Mouse (Mus musculus) limb, embryonic 11.5 days (tissue): ENCODE results near the gene Ostn. TPM values are rescaled to one million over a fixed set of nuclear protein-coding genes. Genes with fewer than 3 reads are reported as not detected.
"Not testable (repeated sequence)": the region's sequence is repeated elsewhere in the genome, so short reads cannot be mapped to it uniquely, and the experiment has no call there.

Source experiments
- ATAC-seq: fragments of 200-750 bp; cut with Nextera tagmentation; 2 replicates; pipeline ENCODE4 v1.8.0; 2017; ENCODE audit warnings: low read depth; ENCODE audit not compliant: insufficient number of reproducible peaks, low FRiP score, low TSS enrichment
- DNase-seq: peaks from one replicate; pipeline ENCODE4 v3.0.0-alpha.2; 2015; ENCODE audit warnings: low spot score
- H3K27ac ChIP-seq: fragments of 300-500 bp; sonication (generic); replicated peaks from 2 replicates; pipeline ENCODE4 v1.5.1; 2014; ENCODE audit warnings: low read depth, mild to moderate bottlenecking, low read length
- H3K27me3 ChIP-seq: fragments of 300-500 bp; sonication (generic); 2 replicates; pipeline ENCODE4 v1.6.1; 2014; ENCODE audit warnings: mild to moderate bottlenecking, low read length, mixed read lengths; ENCODE audit not compliant: control insufficient read depth, insufficient read depth
- H3K36me3 ChIP-seq: fragments of 300-500 bp; sonication (generic); 2 replicates; pipeline ENCODE4 v1.6.1; 2014; ENCODE audit warnings: mild to moderate bottlenecking, low read length, moderate library complexity, mixed read lengths; ENCODE audit not compliant: control insufficient read depth, insufficient read depth
- H3K4me1 ChIP-seq: fragments of 300-500 bp; sonication (generic); 2 replicates; pipeline ENCODE4 v1.6.1; 2014; ENCODE audit warnings: low read length, mixed read lengths; ENCODE audit not compliant: control insufficient read depth, insufficient read depth
- H3K4me2 ChIP-seq: fragments of 300-500 bp; sonication (generic); 2 replicates; pipeline ENCODE4 v1.6.1; 2014; ENCODE audit warnings: low read depth, mild to moderate bottlenecking, moderate library complexity; ENCODE audit not compliant: severe bottlenecking
- H3K4me3 ChIP-seq: fragments of 300-500 bp; sonication (generic); 2 replicates; pipeline ENCODE4 v1.5.1; 2014; ENCODE audit warnings: low read depth, low read length
- H3K9ac ChIP-seq: fragments of 300-500 bp; sonication (generic); 2 replicates; pipeline ENCODE4 v1.6.1; 2014; ENCODE audit warnings: mild to moderate bottlenecking, low read length
- H3K9me3 ChIP-seq: fragments of 300-500 bp; sonication (generic); 2 replicates; pipeline ENCODE4 v1.6.1; 2016; ENCODE audit warnings: low read length; ENCODE audit not compliant: control insufficient read depth
- WGBS: fragments of 180-500 bp; shearing (Covaris S2); extraction: QIAGEN DNeasy Blood & Tissue Kit; methylation state at CpG from one replicate; pipeline ENCODE4 v1.1.7; 2014; 5-methylcytosine and 5-hydroxymethylcytosine counted together
- polyA plus RNA-seq: library from polyadenylated mRNA; unstranded; fragments of >200 nt; fragmentation: Nextera tagmentation; extraction: Ambion mirVana; gene quantifications from 2 replicates; pipeline ENCODE4 v1.2.1, GENCODE M21; 2014

Ostn gene
- not detected in 2 replicates for polyA plus RNA-seq

DNA sequence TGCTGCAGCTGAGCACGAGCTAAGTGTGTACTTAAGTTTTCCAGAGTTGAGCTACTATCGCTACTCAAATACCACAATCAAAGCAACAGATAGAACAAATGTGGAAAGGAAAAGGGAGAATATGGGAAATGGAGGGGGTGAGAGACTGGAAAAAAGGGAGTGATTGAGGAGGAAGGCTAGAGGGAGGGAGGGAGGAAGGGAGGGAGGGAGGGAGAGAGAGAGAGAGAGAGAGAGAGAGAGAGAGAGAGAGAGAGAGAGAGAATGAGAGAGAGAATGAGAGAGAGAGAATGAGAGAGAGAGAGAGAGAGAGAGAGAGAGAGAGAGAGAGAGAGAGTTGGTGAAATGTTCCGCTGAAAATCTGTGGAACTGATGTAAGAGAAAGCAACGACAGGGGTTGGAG lies at the start of gene Ostn:
Gene Ostn, plus strand, starts transcription at position 301 of the 400 bp plus-strand sequence.
- H3K4me3 ChIP-seq, H3K4me2 ChIP-seq, H3K27me3 ChIP-seq, DNase-seq, ATAC-seq, H3K9ac ChIP-seq, H3K4me1 ChIP-seq, H3K36me3 ChIP-seq, H3K9me3 ChIP-seq, H3K27ac ChIP-seq: not testable (repeated sequence)
- WGBS: 82% methylated on average over 4 of the region's 4 CpGs

DNA sequence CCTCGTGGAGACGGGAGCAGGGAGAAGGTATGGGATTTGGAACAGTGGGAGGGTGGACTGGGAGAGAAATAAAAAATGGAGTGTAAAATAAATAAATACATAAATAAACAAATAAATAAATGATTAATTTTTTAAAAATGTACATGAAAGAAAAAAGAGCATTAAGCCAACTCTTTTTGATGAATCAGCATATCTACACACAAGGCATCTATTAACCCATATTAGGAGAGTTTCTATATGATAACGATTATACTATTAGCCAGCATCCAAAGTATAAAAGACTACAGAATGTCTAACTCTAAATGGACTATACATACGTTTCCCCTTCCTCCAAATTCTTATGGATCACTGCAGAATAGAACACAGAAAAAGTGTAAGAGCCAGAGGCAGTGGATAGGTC lies 38.5 kb upstream of the Ostn start:
- H3K4me1 ChIP-seq: no peaks in the 10 kb centered on the region
- no peaks in the 10 kb centered on the region for H3K36me3 ChIP-seq
- H3K27me3 ChIP-seq: no peaks in the 10 kb centered on the region
- H3K9ac ChIP-seq: no peak overlapping the region
- no peak overlapping the region for H3K27ac ChIP-seq
- H3K9me3 ChIP-seq: no peaks in the 10 kb centered on the region
- 86% methylated on average over 4 of the region's 4 CpGs for WGBS
- no peak for ATAC-seq
- no peak overlapping the region for H3K4me2 ChIP-seq
- no peak overlapping the region for H3K4me3 ChIP-seq
- DNase-seq: no peak

DNA sequence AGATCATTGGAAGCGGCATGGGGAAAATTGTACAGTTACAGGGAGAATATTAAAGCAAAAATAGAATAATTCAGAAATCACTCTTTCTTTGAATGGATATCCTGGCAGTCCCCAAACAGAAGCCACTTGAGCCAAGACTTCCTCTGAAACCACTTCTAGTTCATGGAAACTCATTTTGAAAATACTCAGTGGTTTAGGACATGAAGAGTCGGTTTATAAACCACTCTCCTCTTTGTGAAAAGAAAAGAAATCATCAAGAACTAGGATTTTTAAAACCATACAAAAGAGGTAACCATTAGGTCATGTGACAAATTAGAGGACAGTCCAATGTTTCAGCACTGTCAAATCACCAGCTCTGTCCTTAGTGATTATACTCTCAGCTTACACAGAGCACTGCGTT lies 19.9 kb upstream of the Ostn start:
- Histone ChIP-seq H3K9ac (no peak overlapping the region), H3K4me3 (no peak overlapping the region), H3K36me3 (no peaks in the 10 kb centered on the region), H3K9me3 (no peaks in the 10 kb centered on the region), H3K27me3 (no peaks in the 10 kb centered on the region), H3K4me1 (no peaks in the 10 kb centered on the region), H3K4me2 (no peak overlapping the region), H3K27ac (no peak overlapping the region)
- no peak for ATAC-seq
- no peak for DNase-seq
- WGBS: 87% methylated on average over 3 of the region's 3 CpGs

DNA sequence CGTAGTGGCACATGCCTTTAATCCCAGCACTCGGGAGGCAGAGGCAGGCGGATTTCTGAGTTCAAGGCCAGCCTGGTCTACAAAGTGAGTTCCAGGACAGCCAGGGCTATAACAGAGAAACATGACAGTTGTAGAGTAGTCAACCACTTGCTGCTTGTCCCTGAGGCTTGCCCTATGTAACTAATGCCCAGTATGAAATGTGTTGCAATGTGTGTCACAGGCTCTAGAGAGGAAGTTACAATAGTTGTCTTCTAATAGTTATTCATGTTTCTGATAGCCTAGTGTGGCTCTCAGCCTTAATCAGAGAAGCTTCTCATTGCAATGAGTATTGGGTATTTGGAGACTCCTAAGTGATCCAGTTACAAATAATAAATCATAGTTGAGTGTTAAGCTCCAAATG lies 10.8 kb upstream of the Ostn start:
- Histone ChIP-seq H3K36me3 (no peaks in the 10 kb centered on the region), H3K9me3 (no peaks in the 10 kb centered on the region), H3K27ac (no peak overlapping the region), H3K27me3 (no peaks in the 10 kb centered on the region), H3K4me3 (no peak overlapping the region), H3K4me1 (no peaks in the 10 kb centered on the region), H3K9ac (no peak overlapping the region), H3K4me2 (no peak overlapping the region)
- DNase-seq (no peak), ATAC-seq (no peak)
- 91% methylated on average over 3 of the region's 3 CpGs for WGBS

DNA sequence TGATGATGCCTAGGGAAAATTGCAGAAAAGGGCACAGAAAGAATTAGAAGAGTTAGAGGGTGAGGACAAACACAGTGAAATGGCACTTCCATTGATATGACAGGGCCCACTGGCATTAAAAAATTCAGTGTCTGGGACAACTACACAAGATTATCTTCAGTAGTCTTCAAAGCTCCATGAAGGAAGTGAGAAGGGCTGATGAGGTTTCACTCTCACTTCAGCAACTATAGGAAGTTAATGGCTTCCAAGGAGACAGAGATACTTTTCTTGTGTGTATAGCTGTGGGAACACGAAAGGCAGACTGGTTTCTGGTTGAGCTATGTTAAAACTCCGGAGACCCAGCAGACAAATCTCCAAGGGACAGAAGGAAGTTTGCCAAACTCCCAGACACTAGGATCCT lies 10.4 kb upstream of the Ostn start:
- H3K36me3 ChIP-seq: no peaks in the 10 kb centered on the region
- 75% methylated on average over 2 of the region's 2 CpGs for WGBS
- no peak for ATAC-seq
- no peak overlapping the region for H3K9ac ChIP-seq
- no peak overlapping the region for H3K27ac ChIP-seq
- H3K4me1 ChIP-seq: no peaks in the 10 kb centered on the region
- no peak overlapping the region for H3K4me3 ChIP-seq
- no peak for DNase-seq
- H3K4me2 ChIP-seq: no peak overlapping the region
- H3K9me3 ChIP-seq: no peaks in the 10 kb centered on the region
- H3K27me3 ChIP-seq: no peaks in the 10 kb centered on the region

DNA sequence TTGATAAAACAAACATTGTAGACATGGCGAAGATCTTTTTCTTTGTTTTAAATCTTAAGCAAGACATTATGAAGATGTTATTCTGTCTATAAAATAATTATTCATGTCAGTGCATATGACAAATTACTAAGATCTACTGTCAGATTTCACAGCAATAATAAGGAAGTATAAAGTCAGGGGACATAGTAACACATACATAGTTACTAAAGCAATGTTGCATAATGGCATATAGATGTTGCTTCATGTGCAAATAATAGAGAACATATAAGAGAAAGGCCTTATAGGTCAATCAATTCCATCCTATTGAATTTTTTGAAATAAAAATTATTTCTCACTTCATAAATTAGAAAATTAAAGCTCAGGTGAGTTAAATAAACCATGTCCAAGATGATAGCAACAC lies 11.8 kb downstream of the Ostn start:
- Histone ChIP-seq H3K9ac (no peak overlapping the region), H3K4me3 (no peak overlapping the region), H3K36me3 (no peaks in the 10 kb centered on the region), H3K27me3 (no peaks in the 10 kb centered on the region), H3K4me1 (no peaks in the 10 kb centered on the region), H3K9me3 (no peaks in the 10 kb centered on the region), H3K27ac (no peak overlapping the region), H3K4me2 (no peak overlapping the region)
- DNase-seq (no peak), ATAC-seq (no peak)
- WGBS: 91% methylated on average over 1 of the region's 1 CpGs

DNA sequence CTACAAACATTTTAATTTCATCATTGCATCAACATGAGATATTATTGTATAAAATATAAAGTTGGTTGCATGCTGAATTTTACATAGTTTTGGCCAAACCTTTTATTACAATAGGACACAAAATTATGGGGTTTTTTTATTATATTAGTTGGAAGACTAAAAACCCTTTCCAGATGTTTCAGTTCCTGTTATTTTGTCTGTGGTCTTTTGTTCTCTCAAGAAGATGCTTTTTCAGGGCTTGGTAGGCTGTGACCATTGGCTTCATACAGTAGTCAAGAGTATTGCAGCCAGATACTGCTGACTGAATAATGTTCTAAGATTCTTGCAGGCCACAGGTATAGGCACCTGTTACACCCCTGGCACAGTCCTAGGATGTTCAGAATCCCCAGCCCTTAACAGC lies 14.8 kb downstream of the Ostn start:
- Histone ChIP-seq H3K9me3 (no peaks in the 10 kb centered on the region), H3K36me3 (no peaks in the 10 kb centered on the region), H3K9ac (no peak overlapping the region), H3K4me2 (no peak overlapping the region), H3K27me3 (no peaks in the 10 kb centered on the region), H3K4me1 (no peaks in the 10 kb centered on the region), H3K27ac (no peak overlapping the region), H3K4me3 (no peak overlapping the region)
- DNase-seq: no peak
- ATAC-seq: no peak

DNA sequence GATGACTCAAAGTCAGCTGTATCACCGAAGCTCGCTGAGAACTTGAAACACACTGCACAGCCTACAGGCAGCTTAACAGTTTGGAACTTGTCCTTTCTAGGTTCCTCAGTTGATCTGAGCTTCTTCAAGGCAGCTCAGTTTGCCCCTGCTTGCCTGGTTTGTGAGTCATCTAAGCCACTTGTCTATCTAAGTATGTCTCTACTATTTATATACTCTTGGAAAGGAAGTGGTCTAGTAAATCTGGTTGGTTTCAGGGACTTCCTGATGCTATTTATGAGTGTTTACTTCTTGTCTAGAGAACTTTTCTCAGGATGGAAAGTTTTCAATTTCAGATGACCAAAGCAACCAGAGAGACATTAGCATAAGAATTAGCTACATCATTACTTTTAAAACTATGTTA lies 19.2 kb downstream of the Ostn start:
- Histone ChIP-seq H3K9me3 (no peaks in the 10 kb centered on the region), H3K4me1 (no peaks in the 10 kb centered on the region), H3K27me3 (no peaks in the 10 kb centered on the region), H3K4me3 (no peak overlapping the region), H3K36me3 (no peaks in the 10 kb centered on the region), H3K9ac (no peak overlapping the region), H3K27ac (no peak overlapping the region), H3K4me2 (no peak overlapping the region)
- DNase-seq (no peak), ATAC-seq (no peak)
- WGBS: 88% methylated on average over 2 of the region's 2 CpGs

DNA sequence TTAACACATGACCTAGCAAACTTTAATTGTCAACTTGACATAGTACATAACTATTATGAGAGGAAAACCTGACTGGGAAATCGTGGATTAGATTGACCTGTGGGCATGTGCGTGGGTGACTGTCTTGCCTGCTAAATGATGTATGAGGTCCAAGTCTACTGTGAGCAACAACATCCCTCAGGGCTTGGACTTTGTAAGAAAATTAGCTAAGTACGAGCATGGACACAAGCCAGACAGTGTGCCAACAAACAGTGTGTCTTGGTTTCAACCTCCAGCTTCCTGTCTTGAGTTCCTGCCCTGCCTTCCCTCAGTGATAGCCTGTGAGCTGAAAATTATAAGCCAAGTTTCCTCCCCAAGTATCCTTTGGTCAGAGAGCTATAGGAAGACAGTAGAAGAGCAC lies 40.2 kb downstream of the Ostn start:
- H3K4me3 ChIP-seq: no peak overlapping the region
- no peaks in the 10 kb centered on the region for H3K4me1 ChIP-seq
- H3K4me2 ChIP-seq: no peak overlapping the region
- no peak overlapping the region for H3K27ac ChIP-seq
- H3K9me3 ChIP-seq: no peaks in the 10 kb centered on the region
- H3K27me3 ChIP-seq: no peaks in the 10 kb centered on the region
- H3K36me3 ChIP-seq: no peaks in the 10 kb centered on the region
- no peak overlapping the region for H3K9ac ChIP-seq
- DNase-seq (no peak), ATAC-seq (no peak)
- WGBS: 80% methylated on average over 3 of the region's 3 CpGs
